ENCODE assay signal across 20 mouse cellular contexts in genomic region chr2:28730676-28731075, GRCm38 (mm10). TPM values are rescaled to one million over a fixed set of nuclear protein-coding genes. Genes with fewer than 3 reads are reported as not detected.
DNase-seq lines count a peak whose midpoint lies in the region; ATAC-seq and TF ChIP-seq lines count a peak whose summit lies in the region.
"Had no signal": no experiment of that assay in that cellular context is flagged by ENCODE, and none has a peak within 500 bp of the region (broad histone marks: within the 10 kb centered on the region; RNA-seq: fewer than 3 reads in every experiment).

No protein-coding gene starts in this region.

- DNase-seq in forebrain, postnatal 0 days: peak; percentile 50
- DNase-seq in forebrain, embryonic 11.5 days (ENCODE audit: low spot score): no peak
- peak; percentile 57 for DNase-seq in brain, embryonic 14.5 days (ENCODE audit: low read depth)
- DNase-seq in neural tube, embryonic 10.5 days (ENCODE audit: extremely low spot score, low spot score): no peak
- DNase-seq: adrenal gland, adult 2 months; adrenal gland, postnatal 10 days; adrenal gland, postnatal 25 days; cerebellum, adult 11 months; cerebellum, adult 18-20 months; cerebellum, adult 8-10 months; cerebellum, adult 9-11 months; cerebellum, postnatal 14 days; cerebellum, postnatal 36 days; embryo, embryonic 11 days had no signal

- TF ChIP-seq POLR2A in brain, embryonic 14.5 days (IDR thresholded peaks at IDR 0.05; ENCODE audit: borderline replicate concordance, extremely low read depth, insufficient read depth, insufficient read length, poor library complexity, severe bottlenecking): no peak

- no peaks in the 10 kb centered on the region for H3K36me3 ChIP-seq in forebrain, embryonic 15.5 days
- H3K36me3 ChIP-seq in forebrain, embryonic 12.5 days (replicated peaks): no peaks in the 10 kb centered on the region
- no peaks in the 10 kb centered on the region for H3K36me3 ChIP-seq in forebrain, postnatal 0 days (ENCODE audit: insufficient read depth)
- no peaks in the 10 kb centered on the region for H3K36me3 ChIP-seq in forebrain, embryonic 11.5 days (ENCODE audit: control insufficient read depth, insufficient read depth, low read length)
- H3K36me3 ChIP-seq: embryonic facial prominence, embryonic 13.5 days; embryonic facial prominence, embryonic 15.5 days had no signal

- no peaks in the 10 kb centered on the region for H3K9me3 ChIP-seq in forebrain, embryonic 15.5 days
- H3K9me3 ChIP-seq in forebrain, embryonic 12.5 days: no peaks in the 10 kb centered on the region
- H3K9me3 ChIP-seq in forebrain, postnatal 0 days (ENCODE audit: low read length): no peaks in the 10 kb centered on the region
- H3K9me3 ChIP-seq in forebrain, embryonic 11.5 days (ENCODE audit: control insufficient read depth, low read length): no peaks in the 10 kb centered on the region
- H3K9me3 ChIP-seq: embryonic facial prominence, embryonic 13.5 days; embryonic facial prominence, embryonic 15.5 days had no signal

- H3K4me2 ChIP-seq in forebrain, embryonic 15.5 days (replicated peaks): no peak overlapping the region
- H3K4me2 ChIP-seq in forebrain, embryonic 12.5 days: no peak overlapping the region
- H3K4me2 ChIP-seq in forebrain, postnatal 0 days (ENCODE audit: low read depth): no peak overlapping the region
- H3K4me2 ChIP-seq in forebrain, embryonic 11.5 days (ENCODE audit: low read depth, low read length, severe bottlenecking): no peak overlapping the region
- H3K4me2 ChIP-seq: embryonic facial prominence, embryonic 13.5 days; embryonic facial prominence, embryonic 15.5 days had no signal

- no peak for TF ChIP-seq CTCF in forebrain, postnatal 0 days (IDR thresholded peaks at IDR 0.05; ENCODE audit: low read depth)
- TF ChIP-seq CTCF in brain, embryonic 14.5 days (IDR thresholded peaks at IDR 0.05; ENCODE audit: borderline replicate concordance, extremely low read depth, insufficient read depth, insufficient read length): no peak

- H3K4me3 ChIP-seq in forebrain, embryonic 15.5 days: no peak overlapping the region
- no peak overlapping the region for H3K4me3 ChIP-seq in forebrain, embryonic 12.5 days (replicated peaks)
- no peak overlapping the region for H3K4me3 ChIP-seq in forebrain, postnatal 0 days (ENCODE audit: low read depth, low read length)
- H3K4me3 ChIP-seq in forebrain, embryonic 11.5 days (ENCODE audit: low read depth, low read length): no peak overlapping the region
- H3K4me3 ChIP-seq: embryonic facial prominence, embryonic 13.5 days; embryonic facial prominence, embryonic 15.5 days; erythroblast, embryonic 14.5 days had no signal

- no peak for ATAC-seq in forebrain, embryonic 15.5 days (replicated peaks)
- ATAC-seq in forebrain, embryonic 12.5 days (ENCODE audit: low FRiP score): no peak
- peak; percentile 68 for ATAC-seq in forebrain, postnatal 0 days
- ATAC-seq in forebrain, embryonic 11.5 days (replicated peaks; ENCODE audit: low FRiP score): no peak

- peak overlapping the region; percentile 25; the same call in 1 of the 2 replicates for H3K27ac ChIP-seq in forebrain, embryonic 15.5 days (replicated peaks)
- no peak overlapping the region for H3K27ac ChIP-seq in forebrain, embryonic 12.5 days
- no peak overlapping the region for H3K27ac ChIP-seq in forebrain, postnatal 0 days (ENCODE audit: low read depth, low read length)
- no peak overlapping the region for H3K27ac ChIP-seq in forebrain, embryonic 11.5 days (ENCODE audit: low read depth, low read length)
- H3K27ac ChIP-seq: embryonic facial prominence, embryonic 13.5 days; embryonic facial prominence, embryonic 15.5 days had no signal

- peaks cover 5% of the 10 kb centered on the region for H3K4me1 ChIP-seq in forebrain, embryonic 15.5 days
- H3K4me1 ChIP-seq in forebrain, embryonic 12.5 days: peaks cover 16% of the 10 kb centered on the region
- no peaks in the 10 kb centered on the region for H3K4me1 ChIP-seq in forebrain, postnatal 0 days (ENCODE audit: insufficient read depth)
- H3K4me1 ChIP-seq in forebrain, embryonic 11.5 days (replicated peaks; ENCODE audit: control insufficient read depth, insufficient read depth, low read length): peaks cover 7% of the 10 kb centered on the region

- no peak overlapping the region for H3K9ac ChIP-seq in forebrain, embryonic 15.5 days (replicated peaks)
- H3K9ac ChIP-seq in forebrain, embryonic 12.5 days: no peak overlapping the region
- no peak overlapping the region for H3K9ac ChIP-seq in forebrain, postnatal 0 days
- H3K9ac ChIP-seq in forebrain, embryonic 11.5 days (ENCODE audit: low read length): no peak overlapping the region
- H3K9ac ChIP-seq: embryonic facial prominence, embryonic 13.5 days; embryonic facial prominence, embryonic 15.5 days had no signal

- H3K27me3 ChIP-seq in forebrain, embryonic 15.5 days: no peaks in the 10 kb centered on the region
- peaks cover 24% of the 10 kb centered on the region for H3K27me3 ChIP-seq in forebrain, embryonic 12.5 days
- no peaks in the 10 kb centered on the region for H3K27me3 ChIP-seq in forebrain, postnatal 0 days (ENCODE audit: insufficient read depth, low read length)
- no peaks in the 10 kb centered on the region for H3K27me3 ChIP-seq in forebrain, embryonic 11.5 days (ENCODE audit: control insufficient read depth, insufficient read depth, low read length)
- H3K27me3 ChIP-seq: embryonic facial prominence, embryonic 15.5 days had no signal

RNA-seq across cellular contexts. Expression of gene Ak8, which starts 30.7 kb away (rescaled TPM):
- 0.92 and 1.7 TPM in 2 replicates for polyA plus RNA-seq in forebrain, embryonic 15.5 days (2015; fragmentation: Nextera tagmentation; extraction: Ambion mirVana)
- polyA plus RNA-seq in forebrain, embryonic 12.5 days (2016; fragmentation: Nextera tagmentation; extraction: Ambion mirVana): 0.33 and 0.75 TPM in 2 replicates
- total RNA-seq in forebrain, postnatal 0 days (2014; rRNA removed): 1.1 and 1.7 TPM in 2 replicates
- polyA plus RNA-seq in forebrain, postnatal 0 days (2015; fragmentation: Nextera tagmentation; extraction: Ambion mirVana): 3.4 and 5.2 TPM in 2 replicates
- polyA plus RNA-seq in forebrain, embryonic 11.5 days (2014; fragmentation: Nextera tagmentation; extraction: Ambion mirVana): 0.23 and 0.48 TPM in 2 replicates
- 1.3 and 1.5 TPM in 2 replicates for polyA plus RNA-seq in brain, embryonic 14.5 days (2012; rRNA removed)
- total RNA-seq: adrenal gland, postnatal 25 days had no signal
- polyA plus RNA-seq: erythroblast, embryonic 14.5 days had no signal

RNA-seq across cellular contexts. Expression of gene Spaca9, which starts 31.1 kb away (rescaled TPM):
- polyA plus RNA-seq in forebrain, embryonic 15.5 days (2015; fragmentation: Nextera tagmentation; extraction: Ambion mirVana): 1.5 and 1.8 TPM in 2 replicates
- 1.5 and 1.7 TPM in 2 replicates for polyA plus RNA-seq in forebrain, embryonic 12.5 days (2016; fragmentation: Nextera tagmentation; extraction: Ambion mirVana)
- total RNA-seq in forebrain, postnatal 0 days (2014; rRNA removed): not detected in 2 replicates
- 3.1 and 3.6 TPM in 2 replicates for polyA plus RNA-seq in forebrain, postnatal 0 days (2015; fragmentation: Nextera tagmentation; extraction: Ambion mirVana)
- polyA plus RNA-seq in forebrain, embryonic 11.5 days (2014; fragmentation: Nextera tagmentation; extraction: Ambion mirVana): 1.5 and 2.1 TPM in 2 replicates
- 1.5 and 2.4 TPM in 2 replicates for polyA plus RNA-seq in brain, embryonic 14.5 days (2012; rRNA removed)
- total RNA-seq: adrenal gland, postnatal 25 days; ES-E14 had no signal
- polyA plus RNA-seq: adrenal gland, adult 2 months; erythroblast, embryonic 14.5 days had no signal

Comparison
In these comparisons a context has a peak if more than half of its experiments do, and no peak if none do; other contexts are left out.
1. DNase-seq: peak in forebrain, postnatal 0 days (single experiment) and brain, embryonic 14.5 days (single experiment); none in forebrain, embryonic 11.5 days (single experiment) and neural tube, embryonic 10.5 days (single experiment).